Mouse (Mus musculus): ENCODE results near the gene Asap3. TPM values are rescaled to one million over a fixed set of nuclear protein-coding genes. Genes with fewer than 3 reads are reported as not detected.

Gene Asap3
- polyA plus RNA-seq, 1 experiment from 2014 or later = 16.4 TPM

DNA sequence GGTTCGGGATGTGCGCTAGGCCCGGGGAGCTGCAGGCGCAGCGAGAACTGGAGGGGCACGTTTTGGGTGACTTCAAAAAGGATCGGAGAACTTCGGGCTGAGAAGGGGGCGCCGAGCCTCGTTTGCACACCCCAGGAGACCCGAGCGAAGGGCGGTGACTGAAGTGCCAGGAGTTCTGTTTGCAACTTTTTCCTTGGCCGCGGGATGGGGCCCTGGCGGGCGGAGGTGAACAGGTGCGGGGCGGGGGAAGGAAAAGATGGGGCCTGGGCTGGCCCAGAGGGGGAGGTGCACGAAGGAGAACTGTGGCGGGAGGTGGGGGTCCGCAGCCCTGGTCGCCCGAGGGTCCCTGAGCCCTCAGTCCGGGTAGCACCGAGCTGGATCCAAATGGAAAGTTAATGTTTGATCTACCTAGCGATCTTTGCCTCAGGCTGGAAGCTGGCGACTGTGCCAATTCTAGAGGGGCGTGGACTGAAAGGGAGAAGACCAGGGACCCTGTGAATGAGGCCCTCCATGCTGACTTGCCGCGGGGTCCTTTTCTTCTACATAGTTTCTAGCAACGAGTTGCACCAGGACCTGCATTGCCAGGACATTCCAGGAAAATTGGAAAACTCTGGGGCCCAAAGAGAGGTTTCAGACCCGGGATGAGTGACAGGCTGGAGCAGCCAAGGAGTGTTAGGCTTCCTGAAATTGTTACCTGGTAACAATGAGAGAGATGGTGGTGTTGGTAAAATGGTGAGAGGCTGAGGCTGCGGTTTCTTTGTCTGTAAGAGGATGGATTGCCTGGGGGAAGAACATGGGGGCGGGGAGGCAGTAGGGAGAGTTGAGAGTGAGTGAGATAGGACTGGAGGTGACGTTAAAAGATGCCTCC lies 42.5 kb downstream of the Asap3 start:
- peak overlapping the region; percentile 97 for H3K4me2 ChIP-seq (replicated peaks)
- no peak for ATAC-seq (ENCODE audit: low FRiP score, low read depth)
- H3K36me3 ChIP-seq = peaks cover 15% of the 10 kb centered on the region
- H3K9me3 ChIP-seq = no peaks in the 10 kb centered on the region
- H3K9ac ChIP-seq = peak overlapping the region; percentile 65
- H3K27ac ChIP-seq = no peak overlapping the region
- peak overlapping the region; percentile 53 for H3K4me3 ChIP-seq
- H3K27me3 ChIP-seq = peaks cover 84% of the 10 kb centered on the region
- under 1% methylated on average over 37 of the region's 37 CpGs for WGBS
- H3K4me1 ChIP-seq = peaks cover 48% of the 10 kb centered on the region

DNA sequence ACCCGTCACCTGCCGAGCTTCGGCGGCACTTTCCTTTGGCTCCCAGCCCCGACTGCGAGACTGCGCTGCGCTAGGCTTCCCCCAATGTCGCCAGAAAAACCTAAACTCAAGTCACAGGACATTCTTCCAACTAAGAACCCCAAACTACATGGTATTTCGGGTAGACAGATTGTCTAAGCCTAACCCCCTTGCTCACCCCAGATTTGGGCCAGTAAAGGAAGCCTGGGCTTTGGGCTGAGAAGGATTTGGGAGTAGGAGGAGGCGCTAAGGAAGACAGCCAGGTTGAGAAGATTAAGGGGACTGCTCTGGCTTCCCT lies 43.1 kb downstream of the Asap3 start:
- 5% methylated on average over 11 of the region's 11 CpGs for WGBS
- no peak overlapping the region for H3K27ac ChIP-seq
- ATAC-seq (ENCODE audit: low FRiP score, low read depth) = no peak
- H3K4me2 ChIP-seq (replicated peaks) = peak overlapping the region; percentile 97
- no peaks in the 10 kb centered on the region for H3K9me3 ChIP-seq
- peaks cover 9% of the 10 kb centered on the region for H3K36me3 ChIP-seq
- H3K9ac ChIP-seq = peak overlapping the region; percentile 65; the same call in 1 of the 2 replicates
- H3K4me3 ChIP-seq = peak overlapping the region; percentile 53
- peaks cover 78% of the 10 kb centered on the region for H3K27me3 ChIP-seq
- peaks cover 48% of the 10 kb centered on the region for H3K4me1 ChIP-seq

DNA sequence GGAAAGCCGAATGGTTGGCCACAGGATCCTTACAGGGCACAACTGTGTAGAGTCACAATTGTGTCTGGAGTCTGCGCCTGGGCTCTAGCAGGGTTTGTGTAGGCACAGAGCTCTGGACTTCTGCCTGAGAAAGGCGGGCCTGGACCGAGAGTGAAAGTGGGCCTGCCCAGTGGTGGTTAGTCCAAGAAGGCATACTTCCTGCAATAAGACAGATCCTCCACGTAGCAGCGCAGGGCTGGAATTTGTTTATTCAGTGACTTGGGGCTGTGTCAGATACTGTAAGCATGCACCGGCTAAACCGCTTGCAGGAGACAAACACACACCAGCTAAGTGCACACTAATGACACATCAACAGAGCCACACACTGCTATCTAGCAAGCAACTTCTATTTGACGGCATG lies 43.6 kb downstream of the Asap3 start:
- ATAC-seq (ENCODE audit: low FRiP score, low read depth) = no peak
- Histone ChIP-seq H3K27me3 (peaks cover 74% of the 10 kb centered on the region), H3K36me3 (peaks cover 4% of the 10 kb centered on the region; the same call in 1 of the 2 replicates), H3K9ac (no peak overlapping the region), H3K27ac (no peak overlapping the region), H3K4me1 (peaks cover 48% of the 10 kb centered on the region), H3K4me3 (no peak overlapping the region), H3K9me3 (no peaks in the 10 kb centered on the region), H3K4me2 (replicated peaks) (peak overlapping the region; percentile 97; the same call in 1 of the 2 replicates)
- WGBS = 52% methylated on average over 9 of the region's 9 CpGs

DNA sequence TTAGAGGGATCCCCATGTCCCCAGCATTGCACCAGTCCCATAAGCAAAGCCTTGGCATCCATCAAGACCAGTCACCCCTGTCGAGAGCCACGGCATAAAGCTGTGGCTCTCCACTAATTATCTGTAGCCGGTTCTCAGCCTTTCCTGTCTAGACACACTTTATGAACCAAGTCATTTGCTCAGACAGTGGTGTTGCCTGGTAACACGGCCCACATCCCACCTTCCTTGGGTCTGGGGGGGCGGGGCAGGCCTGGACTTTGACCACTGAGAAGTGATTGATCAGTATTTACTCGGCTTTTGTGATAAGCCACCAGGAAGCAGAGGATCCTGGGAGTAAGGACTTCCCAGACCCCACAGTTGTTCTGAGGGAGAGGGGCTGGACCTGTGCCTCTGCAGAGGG lies 49.8 kb downstream of the Asap3 start:
- H3K36me3 ChIP-seq = no peaks in the 10 kb centered on the region
- no peaks in the 10 kb centered on the region for H3K4me1 ChIP-seq
- H3K9me3 ChIP-seq = no peaks in the 10 kb centered on the region
- 31% methylated on average over 6 of the region's 6 CpGs for WGBS
- no peak overlapping the region for H3K4me2 ChIP-seq (replicated peaks)
- no peak overlapping the region for H3K27ac ChIP-seq
- peaks cover 16% of the 10 kb centered on the region for H3K27me3 ChIP-seq
- no peak overlapping the region for H3K9ac ChIP-seq
- no peak overlapping the region for H3K4me3 ChIP-seq
- ATAC-seq (ENCODE audit: low FRiP score, low read depth) = no peak

DNA sequence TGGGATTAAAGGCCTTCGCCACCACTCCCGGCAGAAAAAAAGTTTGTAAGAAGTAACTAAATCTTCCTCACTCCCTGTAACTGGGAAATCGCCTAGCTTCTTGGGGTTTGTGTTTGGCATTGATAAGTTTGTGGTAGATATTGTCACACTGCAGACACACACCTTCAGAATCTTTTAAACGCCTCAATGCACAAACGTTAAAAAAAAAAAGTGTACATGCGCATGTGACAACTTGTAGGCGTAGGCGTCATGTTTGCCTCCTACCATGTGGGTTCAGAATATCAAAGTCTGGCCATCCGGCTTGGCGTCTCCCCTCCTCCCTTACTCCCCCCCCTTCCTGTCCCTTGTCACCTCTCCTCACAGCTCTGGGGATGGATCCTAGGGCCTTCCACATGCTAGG lies 50.5 kb downstream of the Asap3 start:
- Histone ChIP-seq H3K4me1 (no peaks in the 10 kb centered on the region), H3K27me3 (peaks cover 9% of the 10 kb centered on the region; the same call in 1 of the 2 replicates), H3K4me3 (no peak overlapping the region), H3K36me3 (no peaks in the 10 kb centered on the region), H3K27ac (no peak overlapping the region), H3K9me3 (no peaks in the 10 kb centered on the region), H3K4me2 (replicated peaks) (no peak overlapping the region), H3K9ac (no peak overlapping the region)
- ATAC-seq (ENCODE audit: low FRiP score, low read depth) = no peak
- 62% methylated on average over 10 of the region's 10 CpGs for WGBS

DNA sequence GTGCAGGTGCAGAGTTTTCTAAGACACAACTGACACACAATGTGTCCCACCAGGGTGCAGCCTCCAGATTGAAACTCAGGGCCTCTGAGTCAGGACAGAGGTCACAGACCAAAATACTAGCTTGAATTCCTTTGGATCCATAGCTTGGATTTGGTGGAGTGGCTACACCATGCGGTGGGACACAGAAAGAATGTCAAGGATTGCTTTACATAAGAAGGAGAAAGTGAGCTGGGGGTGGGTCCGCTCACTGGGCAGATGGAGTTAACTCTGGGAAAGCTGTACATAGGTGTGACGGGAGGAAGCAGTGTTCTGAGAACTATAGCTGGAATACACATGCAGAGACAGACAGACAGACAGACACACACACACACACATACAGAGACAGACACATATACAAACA lies 53.8 kb downstream of the Asap3 start:
- Histone ChIP-seq H3K27me3 (0 out of 2 replicates have a peak, but pooled peaks cover 3% of the 10 kb centered on the region), H3K9me3 (no peaks in the 10 kb centered on the region), H3K4me3 (no peak overlapping the region), H3K4me2 (replicated peaks) (no peak overlapping the region), H3K36me3 (no peaks in the 10 kb centered on the region), H3K27ac (no peak overlapping the region), H3K4me1 (no peaks in the 10 kb centered on the region), H3K9ac (no peak overlapping the region)
- ATAC-seq (ENCODE audit: low FRiP score, low read depth) = no peak
- 66% methylated on average over 3 of the region's 3 CpGs for WGBS

DNA sequence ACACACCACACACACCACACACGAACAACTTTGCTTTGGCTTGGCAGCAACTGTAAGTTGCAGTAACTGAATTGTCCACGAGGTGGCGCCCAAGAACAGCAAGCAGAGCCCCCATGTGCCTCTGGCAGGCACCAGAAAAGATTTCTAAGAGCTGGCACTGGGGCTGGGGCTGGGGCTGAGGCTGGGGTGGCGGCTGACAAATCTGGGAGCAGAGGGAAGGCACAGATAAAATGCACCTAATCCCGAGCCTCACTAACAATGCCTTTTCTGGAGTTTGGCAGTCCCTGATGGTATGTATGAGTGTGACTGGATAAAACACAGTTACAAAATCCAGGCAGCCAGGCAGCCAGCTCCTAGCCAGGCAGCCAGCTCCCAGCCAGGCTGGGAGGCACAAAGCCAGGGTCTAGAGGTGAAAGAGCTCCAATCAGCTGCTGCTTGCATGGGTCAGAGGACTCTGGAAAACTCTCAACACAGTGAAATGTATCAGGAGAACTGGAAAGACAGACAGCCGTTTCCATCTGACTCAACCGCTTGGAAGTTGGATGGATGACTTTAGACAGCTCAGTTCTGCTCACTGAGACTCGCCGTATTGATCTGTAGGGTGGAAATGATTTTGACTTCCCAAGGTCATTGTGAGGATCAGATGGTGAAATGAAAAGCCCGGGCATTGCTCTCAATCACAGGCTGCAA lies 54.5 kb downstream of the Asap3 start:
- WGBS = 48% methylated on average over 9 of the region's 10 CpGs
- no peak overlapping the region for H3K9ac ChIP-seq
- H3K4me3 ChIP-seq = no peak overlapping the region
- no peak overlapping the region for H3K27ac ChIP-seq
- H3K27me3 ChIP-seq = 0 out of 2 replicates have a peak, but pooled peaks cover 3% of the 10 kb centered on the region
- no peak overlapping the region for H3K4me2 ChIP-seq (replicated peaks)
- no peaks in the 10 kb centered on the region for H3K4me1 ChIP-seq
- peak; percentile 59 for ATAC-seq (ENCODE audit: low FRiP score, low read depth)
- no peaks in the 10 kb centered on the region for H3K9me3 ChIP-seq
- H3K36me3 ChIP-seq = no peaks in the 10 kb centered on the region

DNA sequence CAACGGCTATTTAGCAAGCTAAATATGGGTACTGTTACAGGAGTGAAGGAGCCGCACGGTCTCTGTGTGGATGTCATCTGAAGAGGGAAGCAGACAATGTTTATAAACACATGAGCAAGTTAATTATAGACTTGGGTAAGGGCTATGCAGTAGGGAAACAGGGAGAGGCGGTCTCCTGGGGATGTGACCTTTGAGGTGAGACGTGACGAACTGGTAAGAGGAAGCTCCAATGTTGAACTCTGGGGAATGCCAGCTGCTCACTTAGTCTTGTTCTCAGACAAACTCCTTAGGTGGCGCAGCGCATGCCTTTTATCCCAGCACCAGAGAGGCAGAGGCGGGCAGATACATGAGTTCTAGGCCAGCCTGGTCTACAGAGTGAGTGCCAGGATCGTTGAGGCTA lies 55.7 kb downstream of the Asap3 start:
- 0 out of 2 replicates have a peak, but pooled peaks cover 3% of the 10 kb centered on the region for H3K27me3 ChIP-seq
- ATAC-seq (ENCODE audit: low FRiP score, low read depth) = no peak
- H3K4me3 ChIP-seq = no peak overlapping the region
- WGBS = 75% methylated on average over 10 of the region's 10 CpGs
- H3K9ac ChIP-seq = no peak overlapping the region
- H3K27ac ChIP-seq = no peak overlapping the region
- no peak overlapping the region for H3K4me2 ChIP-seq (replicated peaks)
- H3K4me1 ChIP-seq = no peaks in the 10 kb centered on the region
- no peaks in the 10 kb centered on the region for H3K36me3 ChIP-seq
- no peaks in the 10 kb centered on the region for H3K9me3 ChIP-seq

DNA sequence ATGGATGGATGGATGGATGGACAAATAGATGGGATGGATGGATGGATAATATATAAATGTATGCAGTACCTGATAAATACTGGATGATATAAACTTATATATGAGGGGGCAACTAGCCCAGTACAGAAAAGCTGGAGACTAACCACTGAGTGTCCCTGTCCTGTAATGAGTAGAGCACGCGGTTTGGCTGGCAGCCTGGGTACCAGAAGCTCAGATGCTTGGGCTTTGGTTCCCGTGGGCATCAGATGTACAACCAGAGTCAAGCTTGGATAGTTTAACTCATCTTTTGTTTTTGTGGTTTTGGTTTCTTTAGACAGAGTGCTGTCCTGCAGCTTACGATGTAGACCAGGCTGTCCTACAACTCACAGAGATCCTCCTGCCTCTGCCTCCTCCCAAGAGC lies 57.4 kb downstream of the Asap3 start:
- 94% methylated on average over 4 of the region's 4 CpGs for WGBS
- no peak overlapping the region for H3K4me2 ChIP-seq (replicated peaks)
- no peaks in the 10 kb centered on the region for H3K27me3 ChIP-seq
- no peaks in the 10 kb centered on the region for H3K9me3 ChIP-seq
- ATAC-seq (ENCODE audit: low FRiP score, low read depth) = no peak
- no peak overlapping the region for H3K9ac ChIP-seq
- no peak overlapping the region for H3K4me3 ChIP-seq
- no peak overlapping the region for H3K27ac ChIP-seq
- no peaks in the 10 kb centered on the region for H3K36me3 ChIP-seq
- H3K4me1 ChIP-seq = no peaks in the 10 kb centered on the region

DNA sequence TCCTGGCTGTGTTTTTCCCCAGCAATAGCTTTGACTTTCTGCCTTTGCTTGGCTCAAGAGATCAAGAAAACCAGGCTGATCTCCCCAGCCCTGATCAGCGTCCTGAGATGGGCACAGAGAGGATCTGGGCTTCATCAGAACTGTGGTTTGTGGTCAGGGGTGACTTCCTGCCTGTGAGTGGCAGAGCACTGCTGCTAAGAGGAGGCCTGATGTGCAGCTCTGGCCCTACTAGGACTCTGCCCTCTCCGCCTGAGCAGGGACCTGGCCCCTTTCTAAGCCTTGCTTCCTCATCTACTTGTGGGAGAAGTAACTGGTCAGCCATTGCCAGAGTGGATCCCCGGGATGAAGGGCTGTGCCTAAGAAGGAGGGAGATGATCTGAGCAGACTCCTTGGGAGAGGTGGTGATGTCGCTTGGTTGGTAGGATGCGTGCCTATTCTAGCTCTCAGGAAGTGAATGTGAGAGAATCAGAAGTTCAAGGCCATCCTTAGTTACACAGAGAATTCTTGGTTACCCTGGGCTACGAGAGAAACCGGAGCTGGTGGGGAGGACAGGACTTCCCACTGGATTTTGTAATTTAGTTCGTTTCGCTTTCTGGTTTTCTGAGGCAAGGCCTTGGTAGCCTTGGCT lies 60.7 kb downstream of the Asap3 start:
- Histone ChIP-seq H3K4me3 (no peak overlapping the region), H3K36me3 (no peaks in the 10 kb centered on the region), H3K4me2 (replicated peaks) (no peak overlapping the region), H3K4me1 (no peaks in the 10 kb centered on the region), H3K27me3 (no peaks in the 10 kb centered on the region), H3K9me3 (no peaks in the 10 kb centered on the region), H3K27ac (no peak overlapping the region), H3K9ac (no peak overlapping the region)
- ATAC-seq (ENCODE audit: low FRiP score, low read depth) = no peak
- 77% methylated on average over 9 of the region's 9 CpGs for WGBS

DNA sequence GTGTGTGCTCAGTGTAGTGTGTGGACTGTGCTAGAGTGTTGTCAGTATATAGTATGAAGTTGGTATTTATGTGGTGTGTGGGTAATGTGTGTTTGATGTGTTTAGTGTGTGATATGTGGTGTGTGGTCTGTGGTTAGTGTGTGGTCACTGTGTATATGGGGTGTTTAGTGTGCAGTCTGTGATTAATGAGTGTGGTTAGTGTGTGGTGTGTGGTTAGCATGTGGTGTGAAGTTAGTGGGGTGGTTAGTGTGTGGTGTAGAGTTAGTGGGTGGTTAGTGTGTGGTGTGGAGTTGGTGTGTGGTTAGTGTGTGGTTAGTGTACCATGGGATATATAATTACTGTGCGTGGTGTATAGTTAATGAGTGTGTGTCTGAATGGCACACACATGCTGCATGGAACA lies 62.7 kb downstream of the Asap3 start:
- Histone ChIP-seq H3K27me3 (no peaks in the 10 kb centered on the region), H3K4me3 (no peak overlapping the region), H3K4me1 (no peaks in the 10 kb centered on the region), H3K9me3 (peaks cover 19% of the 10 kb centered on the region), H3K27ac (no peak overlapping the region), H3K36me3 (peaks cover 4% of the 10 kb centered on the region; the same call in 1 of the 2 replicates), H3K9ac (no peak overlapping the region), H3K4me2 (replicated peaks) (no peak overlapping the region)
- 72% methylated on average over 1 of the region's 1 CpGs for WGBS
- no peak; the same call in 1 of the 2 replicates for ATAC-seq (ENCODE audit: low FRiP score, low read depth)

DNA sequence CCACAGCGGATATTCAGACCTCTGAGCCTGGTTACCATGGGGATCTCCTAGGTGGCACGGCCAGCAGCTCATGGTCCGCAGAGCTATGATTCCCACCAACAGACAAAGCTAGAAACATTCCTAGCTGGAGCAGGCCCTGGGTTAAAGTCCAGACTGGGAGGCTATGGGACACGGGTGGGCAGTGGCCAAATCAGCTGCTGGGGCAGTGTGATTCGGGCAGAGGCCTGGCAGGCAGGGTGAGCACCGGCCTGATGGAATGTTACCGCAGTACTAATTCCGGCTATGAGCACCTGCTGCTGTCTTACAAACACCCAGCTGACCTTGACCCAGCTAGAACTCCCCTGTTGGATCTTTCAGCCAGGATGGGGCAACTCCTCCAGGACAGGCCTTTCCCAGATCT lies 64.5 kb downstream of the Asap3 start:
- no peak overlapping the region for H3K9ac ChIP-seq
- no peaks in the 10 kb centered on the region for H3K27me3 ChIP-seq
- H3K27ac ChIP-seq = no peak overlapping the region
- H3K9me3 ChIP-seq = peaks cover 21% of the 10 kb centered on the region
- 80% methylated on average over 8 of the region's 8 CpGs for WGBS
- H3K4me3 ChIP-seq = no peak overlapping the region
- H3K36me3 ChIP-seq = peaks cover 4% of the 10 kb centered on the region; the same call in 1 of the 2 replicates
- H3K4me2 ChIP-seq (replicated peaks) = no peak overlapping the region
- H3K4me1 ChIP-seq = no peaks in the 10 kb centered on the region
- no peak for ATAC-seq (ENCODE audit: low FRiP score, low read depth)

Measured in limb, embryonic 13.5 days (tissue).